Mouse (Mus musculus) lung, postnatal 10 days (tissue): Measurements from ENCODE around the gene Grn.
"Not testable (repeated sequence)": the region's sequence is repeated elsewhere in the genome, so short reads cannot be mapped to it uniquely, and the experiment has no call there.

Source experiments
- DNase-seq: peaks from one replicate; pipeline ENCODE4 v3.0.0; 2021

The Grn gene

GRCm38 (mm10) chr11:102401898-102402500 lies 28.1 kb upstream of the Grn start:
- no peak for DNase-seq

GRCm38 (mm10) chr11:102403657-102404056 lies 26.5 kb upstream of the Grn start:
- DNase-seq, result no peak

- DNase-seq, result no peak
These were observed 25.7 kb upstream of the Grn start for GRCm38 (mm10) chr11:102404161-102405010.

- no peak for DNase-seq
These were observed 24.4 kb upstream of the Grn start for GRCm38 (mm10) chr11:102405544-102406285.

- DNase-seq, result no peak
These were observed 23.7 kb upstream of the Grn start for GRCm38 (mm10) chr11:102406401-102406800.

GRCm38 (mm10) chr11:102406900-102407833 lies 22.9 kb upstream of the Grn start:
- peak; percentile 94 for DNase-seq

GRCm38 (mm10) chr11:102407834-102408215 lies 22.3 kb upstream of the Grn start, which contains the start of gene Slc25a39:
Gene Slc25a39, minus strand, starts transcription at chr11:102407946.
- DNase-seq, result no peak

- peak; percentile 99 for DNase-seq
These were observed 21.7 kb upstream of the Grn start for GRCm38 (mm10) chr11:102408344-102408876.

GRCm38 (mm10) chr11:102408888-102409794 lies 21.0 kb upstream of the Grn start:
- DNase-seq, result no peak

- DNase-seq, result no peak
These were observed 20.3 kb upstream of the Grn start for GRCm38 (mm10) chr11:102409795-102410330.

GRCm38 (mm10) chr11:102410345-102410744 lies 19.8 kb upstream of the Grn start:
- DNase-seq, result not testable (repeated sequence)

- DNase-seq, result no peak
These were observed 19.1 kb upstream of the Grn start for GRCm38 (mm10) chr11:102411061-102411460.

- peak; percentile 96 for DNase-seq
These were observed 18.4 kb upstream of the Grn start for GRCm38 (mm10) chr11:102411704-102412103.

- DNase-seq, result no peak
These were observed 17.1 kb upstream of the Grn start for GRCm38 (mm10) chr11:102413059-102413458.

GRCm38 (mm10) chr11:102415034-102415802 lies 14.9 kb upstream of the Grn start:
- DNase-seq, result no peak

- peak; percentile 1 for DNase-seq
These were observed 13.0 kb upstream of the Grn start for GRCm38 (mm10) chr11:102417160-102417559.

- DNase-seq, result peak; percentile 1
These were observed 11.2 kb upstream of the Grn start for GRCm38 (mm10) chr11:102418887-102419286.

- DNase-seq, result no peak
These were observed 8.6 kb upstream of the Grn start for GRCm38 (mm10) chr11:102421559-102421958.

- DNase-seq, result peak; percentile 2
These were observed 5.4 kb upstream of the Grn start for GRCm38 (mm10) chr11:102424666-102425065.
